Mouse (Mus musculus) stomach, embryonic 15.5 days (tissue): ENCODE data around the gene Pnkd. TPM values are rescaled to one million over a fixed set of nuclear protein-coding genes. Genes with fewer than 3 reads are reported as not detected.
A peak's percentile ranks its signal among the peaks of the same experiment; 100 is the strongest.

Experiments used
- ATAC-seq: fragments of 200-750 bp; cut with Nextera tagmentation; 2 replicates; pipeline ENCODE4 v1.8.0; 2017; ENCODE audit warnings: low read depth, moderate number of reproducible peaks, moderate TSS enrichment; ENCODE audit not compliant: insufficient read depth, low FRiP score
- H3K27ac ChIP-seq: fragments of 300-500 bp; sonication (generic); 2 replicates; pipeline ENCODE4 v1.5.1; 2015; ENCODE audit warnings: mild to moderate bottlenecking, inconsistent platforms
- H3K27me3 ChIP-seq: fragments of 300-500 bp; sonication (generic); replicated peaks from 2 replicates; pipeline ENCODE4 v1.6.1; 2015; ENCODE audit warnings: inconsistent platforms
- H3K36me3 ChIP-seq: fragments of 300-500 bp; sonication (generic); 2 replicates; pipeline ENCODE4 v1.6.1; 2015; ENCODE audit warnings: inconsistent platforms
- H3K4me1 ChIP-seq: fragments of 300-500 bp; sonication (generic); 2 replicates; pipeline ENCODE4 v1.6.1; 2015; ENCODE audit warnings: inconsistent platforms
- H3K4me2 ChIP-seq: fragments of 300-500 bp; sonication (generic); 2 replicates; pipeline ENCODE4 v1.6.1; 2015; ENCODE audit warnings: mild to moderate bottlenecking, inconsistent platforms
- H3K4me3 ChIP-seq: fragments of 300-500 bp; sonication (generic); replicated peaks from 2 replicates; pipeline ENCODE4 v1.5.1; 2015; ENCODE audit warnings: inconsistent platforms
- H3K9ac ChIP-seq: fragments of 300-500 bp; sonication (generic); 2 replicates; pipeline ENCODE4 v1.6.1; 2015; ENCODE audit warnings: inconsistent platforms
- H3K9me3 ChIP-seq: fragments of 300-500 bp; sonication (generic); 2 replicates; pipeline ENCODE4 v1.6.1; 2016; ENCODE audit warnings: inconsistent platforms
- WGBS: fragments of 180-500 bp; shearing (Covaris S2); methylation state at CpG from one replicate; pipeline ENCODE4 v1.1.7; 2015; 5-methylcytosine and 5-hydroxymethylcytosine counted together
- polyA plus RNA-seq: library from polyadenylated mRNA; unstranded; fragments of >200 nt; fragmentation: Nextera tagmentation; extraction: Ambion mirVana; gene quantifications from 2 replicates; pipeline ENCODE4 v1.2.1, GENCODE M21; 2015

Gene Pnkd
- polyA plus RNA-seq, 1 experiment from 2014 or later, result 117 TPM

DNA sequence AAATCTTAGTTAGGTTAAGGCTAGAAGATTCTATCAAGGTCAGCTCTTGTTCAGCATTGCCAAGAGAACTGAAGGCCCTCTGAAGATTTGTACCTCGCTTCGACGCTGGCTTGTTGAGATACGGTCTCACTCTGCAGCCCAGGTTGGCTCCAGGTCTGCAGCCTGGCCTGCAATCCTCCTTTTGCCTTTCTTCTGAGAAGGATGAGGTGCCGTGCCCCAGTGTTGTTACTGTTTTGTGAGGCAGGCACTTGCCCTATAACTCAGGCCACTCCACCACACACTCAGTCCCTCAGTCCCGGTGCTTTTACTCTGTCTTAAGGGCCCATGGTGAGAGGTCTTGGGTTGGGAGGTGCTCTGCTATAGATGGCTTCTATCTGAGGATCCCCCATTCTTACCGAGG lies 17.5 kb downstream of the Pnkd start:
- no peaks in the 10 kb centered on the region for H3K27me3 ChIP-seq
- peaks cover 38% of the 10 kb centered on the region for H3K4me1 ChIP-seq
- no peak overlapping the region for H3K9ac ChIP-seq
- H3K4me3 ChIP-seq, result peak overlapping the region; percentile 75; the same call in 1 of the 2 replicates
- WGBS, result 84% methylated on average over 7 of the region's 7 CpGs
- H3K4me2 ChIP-seq, result peak overlapping the region; percentile 69
- H3K9me3 ChIP-seq, result no peaks in the 10 kb centered on the region
- H3K27ac ChIP-seq, result no peak overlapping the region
- no peaks in the 10 kb centered on the region for H3K36me3 ChIP-seq
- ATAC-seq, result no peak

DNA sequence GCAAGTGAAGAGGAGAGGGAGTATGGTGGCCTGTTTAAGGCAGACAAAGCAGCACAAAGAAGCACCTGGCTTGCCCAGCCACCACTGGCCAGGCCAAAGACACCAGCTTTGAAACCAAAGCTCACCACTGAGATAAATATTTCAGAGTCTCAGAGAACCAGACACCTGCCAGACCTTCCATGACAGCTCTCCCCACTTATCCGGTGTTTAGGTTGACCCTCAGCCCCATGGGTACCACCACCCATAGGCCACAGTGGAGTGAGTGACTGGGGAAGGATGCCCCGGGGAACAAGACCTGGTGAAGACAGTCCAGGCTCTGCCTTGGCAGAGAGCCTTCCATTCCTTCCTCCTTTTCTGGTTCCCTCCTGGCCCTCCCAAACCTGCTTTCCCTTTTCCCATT lies 18.1 kb downstream of the Pnkd start:
- Histone ChIP-seq H3K36me3 (no peaks in the 10 kb centered on the region), H3K9ac (no peak overlapping the region), H3K27me3 (no peaks in the 10 kb centered on the region), H3K4me3 (peak overlapping the region; percentile 75), H3K4me2 (peak overlapping the region; percentile 69), H3K27ac (0 out of 2 replicates have a peak overlapping the region, but pooled peaks have one; percentile 35), H3K9me3 (no peaks in the 10 kb centered on the region), H3K4me1 (peaks cover 32% of the 10 kb centered on the region)
- ATAC-seq, result no peak
- WGBS, result 76% methylated on average over 2 of the region's 2 CpGs

DNA sequence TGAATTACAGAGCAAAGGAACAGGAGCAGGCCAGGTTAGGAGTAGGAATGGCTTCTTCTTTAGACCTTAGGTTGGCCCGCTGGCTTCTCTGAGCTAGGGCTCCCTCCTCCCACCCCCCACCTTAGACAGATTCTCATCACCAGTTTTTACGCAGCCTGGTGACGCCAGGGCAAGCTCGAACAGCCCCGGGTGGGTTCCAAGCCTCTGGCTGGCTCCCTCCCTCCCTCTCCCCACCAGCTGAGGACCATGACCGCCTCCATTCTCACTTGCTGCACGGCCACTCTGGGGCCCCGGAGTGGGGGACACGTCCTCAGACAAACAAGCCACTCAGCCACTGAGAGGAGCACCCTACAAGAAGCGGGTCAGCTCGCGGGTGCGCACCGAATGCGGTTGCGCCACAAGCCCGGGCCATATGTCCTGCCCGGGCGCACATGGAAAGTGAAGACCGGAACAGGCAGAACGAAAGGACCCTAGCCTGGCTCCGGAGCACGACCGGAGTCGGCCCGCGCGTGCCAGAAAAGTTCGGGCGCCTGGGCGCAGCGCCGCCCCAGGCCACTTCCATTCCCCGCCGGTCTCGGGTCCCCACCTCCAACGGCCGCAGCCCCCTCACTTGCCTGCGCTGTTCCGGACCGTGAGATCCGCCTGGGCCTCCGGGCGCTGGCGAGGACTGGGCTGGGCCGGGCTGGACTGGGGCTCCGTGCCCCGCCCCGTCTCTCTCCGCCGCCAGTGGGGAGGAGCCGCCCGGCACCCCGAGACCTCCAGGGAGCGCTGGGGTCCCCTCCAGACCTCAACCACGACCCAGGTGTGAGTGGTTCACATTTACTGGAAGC lies 19.0 kb downstream of the Pnkd start:
- peak overlapping the region; percentile 75 for H3K4me3 ChIP-seq
- peak overlapping the region; percentile 80 for H3K9ac ChIP-seq
- no peaks in the 10 kb centered on the region for H3K36me3 ChIP-seq
- peak overlapping the region; percentile 96 for H3K27ac ChIP-seq
- H3K4me1 ChIP-seq, result peaks cover 24% of the 10 kb centered on the region
- under 1% methylated on average over 55 of the region's 56 CpGs for WGBS
- ATAC-seq, result peak; percentile 84
- no peaks in the 10 kb centered on the region for H3K9me3 ChIP-seq
- H3K4me2 ChIP-seq, result peak overlapping the region; percentile 69
- no peaks in the 10 kb centered on the region for H3K27me3 ChIP-seq

DNA sequence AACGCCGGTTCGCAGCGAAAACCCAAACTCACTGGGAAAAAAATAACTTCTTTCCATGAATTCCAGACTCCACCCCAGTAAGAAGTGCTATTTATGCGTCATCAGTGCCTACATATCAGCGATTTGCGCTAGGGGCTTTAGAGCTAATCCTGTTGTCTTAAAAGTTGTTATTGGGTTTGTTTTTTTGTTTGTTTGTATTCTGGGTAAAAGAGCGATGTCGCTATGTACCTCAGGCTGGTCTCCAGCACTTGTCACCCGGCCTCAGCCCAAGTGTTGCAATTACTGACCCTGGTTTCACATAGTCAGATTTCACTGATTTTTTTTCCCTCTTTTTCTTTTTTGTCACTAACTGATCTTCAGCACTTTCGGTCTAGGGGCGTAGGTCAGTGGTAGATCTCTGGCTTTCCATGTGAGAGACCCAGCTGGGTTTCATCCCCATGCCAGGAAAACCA lies 19.6 kb downstream of the Pnkd start:
- Histone ChIP-seq H3K27me3 (no peaks in the 10 kb centered on the region), H3K4me2 (peak overlapping the region; percentile 69), H3K4me1 (peaks cover 18% of the 10 kb centered on the region), H3K9me3 (no peaks in the 10 kb centered on the region), H3K27ac (peak overlapping the region; percentile 96), H3K36me3 (no peaks in the 10 kb centered on the region), H3K4me3 (peak overlapping the region; percentile 75), H3K9ac (peak overlapping the region; percentile 80)
- no peak for ATAC-seq
- WGBS, result 6% methylated on average over 12 of the region's 12 CpGs

DNA sequence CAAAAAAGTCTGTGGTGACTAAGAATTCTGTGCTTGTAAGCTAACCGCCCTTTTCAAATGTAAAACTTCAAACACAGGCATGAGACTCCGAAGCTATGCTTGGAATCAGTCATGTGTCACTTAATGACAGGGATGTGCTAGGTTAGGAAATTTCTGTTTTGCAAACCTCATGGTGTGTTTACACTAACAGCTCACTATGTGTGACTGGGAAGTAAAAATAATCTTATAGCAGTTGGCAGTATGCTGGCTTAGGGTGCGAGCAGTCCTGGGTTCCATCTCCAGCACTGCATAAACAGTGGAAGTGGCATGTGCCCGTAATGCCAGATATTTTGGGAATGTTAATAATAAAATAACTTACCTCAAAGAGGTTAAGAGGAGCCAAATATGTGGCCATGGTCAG lies 20.2 kb downstream of the Pnkd start:
- no peak overlapping the region for H3K4me2 ChIP-seq

DNA sequence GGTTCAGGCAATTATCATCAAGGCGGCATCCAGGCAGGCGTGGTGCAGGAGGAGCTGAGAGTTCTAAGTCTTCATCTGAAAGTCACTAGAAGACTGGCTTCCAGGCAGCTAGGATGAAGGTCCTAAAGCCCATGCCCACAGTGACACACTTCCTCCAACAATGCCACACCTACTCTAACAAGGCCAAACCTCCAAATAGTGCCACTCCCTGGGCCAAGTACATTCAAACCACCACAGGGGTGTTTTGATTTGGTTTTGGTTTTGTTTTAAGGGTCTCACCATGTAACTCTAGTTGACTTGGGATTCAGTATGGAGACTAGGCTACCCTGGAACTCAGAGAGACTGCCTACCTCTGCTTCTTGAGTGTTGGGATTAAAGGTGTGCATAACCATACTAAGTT lies 20.8 kb downstream of the Pnkd start, which contains the start of gene Tmbim1:
TSS of gene Tmbim1 (minus strand) at position 101 of the 400 bp plus-strand sequence.
- Histone ChIP-seq H3K9me3 (no peaks in the 10 kb centered on the region), H3K27ac (peak within 1 kb of the TSS; percentile 96), H3K27me3 (no peaks in the 10 kb centered on the region), H3K4me1 (peaks cover 17% of the 10 kb centered on the region), H3K9ac (peak within 1 kb of the TSS; percentile 80; the same call in 1 of the 2 replicates), H3K4me2 (peak within 1 kb of the TSS; percentile 69), H3K4me3 (peak within 1 kb of the TSS; percentile 75), H3K36me3 (no peaks in the 10 kb centered on the region)
- ATAC-seq, result no peak
- 87% methylated on average over 2 of the region's 2 CpGs for WGBS

More for the DNA sequence above, 20.2 kb downstream of the Pnkd start:
- no peak overlapping the region for H3K4me3 ChIP-seq
- WGBS, result 59% methylated on average over 4 of the region's 4 CpGs
- H3K36me3 ChIP-seq, result no peaks in the 10 kb centered on the region
- H3K27ac ChIP-seq, result no peak overlapping the region
- H3K9me3 ChIP-seq, result no peaks in the 10 kb centered on the region
- H3K4me1 ChIP-seq, result peaks cover 15% of the 10 kb centered on the region
- no peak overlapping the region for H3K9ac ChIP-seq
- H3K27me3 ChIP-seq, result no peaks in the 10 kb centered on the region
- ATAC-seq, result no peak

DNA sequence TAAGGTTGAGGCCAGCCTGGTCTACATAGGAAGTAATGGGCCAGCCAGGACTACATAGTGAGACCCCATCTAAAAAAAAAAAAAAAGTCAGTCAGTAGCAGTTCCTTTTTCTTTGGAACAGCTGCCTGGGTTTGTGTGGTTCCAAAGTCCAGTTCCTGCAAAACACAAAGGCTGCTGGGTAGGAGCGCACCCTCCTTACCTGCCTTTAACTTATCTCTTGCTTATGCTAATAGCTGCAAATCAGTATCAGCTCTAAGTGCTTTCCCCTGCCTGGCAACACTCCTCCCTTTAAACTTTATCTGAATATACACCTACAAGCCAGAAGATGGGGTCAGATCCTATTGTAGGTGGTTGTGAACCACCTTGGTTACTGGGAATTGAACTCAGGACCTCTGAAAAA lies 22.4 kb downstream of the Pnkd start:
- Histone ChIP-seq H3K27ac (peak overlapping the region; percentile 51; the same call in 1 of the 2 replicates), H3K4me2 (no peak overlapping the region), H3K36me3 (no peaks in the 10 kb centered on the region), H3K4me1 (peaks cover 13% of the 10 kb centered on the region), H3K9ac (no peak overlapping the region), H3K4me3 (no peak overlapping the region), H3K9me3 (no peaks in the 10 kb centered on the region), H3K27me3 (no peaks in the 10 kb centered on the region)
- WGBS, result 74% methylated on average over 1 of the region's 1 CpGs
- peak; percentile 71 for ATAC-seq

DNA sequence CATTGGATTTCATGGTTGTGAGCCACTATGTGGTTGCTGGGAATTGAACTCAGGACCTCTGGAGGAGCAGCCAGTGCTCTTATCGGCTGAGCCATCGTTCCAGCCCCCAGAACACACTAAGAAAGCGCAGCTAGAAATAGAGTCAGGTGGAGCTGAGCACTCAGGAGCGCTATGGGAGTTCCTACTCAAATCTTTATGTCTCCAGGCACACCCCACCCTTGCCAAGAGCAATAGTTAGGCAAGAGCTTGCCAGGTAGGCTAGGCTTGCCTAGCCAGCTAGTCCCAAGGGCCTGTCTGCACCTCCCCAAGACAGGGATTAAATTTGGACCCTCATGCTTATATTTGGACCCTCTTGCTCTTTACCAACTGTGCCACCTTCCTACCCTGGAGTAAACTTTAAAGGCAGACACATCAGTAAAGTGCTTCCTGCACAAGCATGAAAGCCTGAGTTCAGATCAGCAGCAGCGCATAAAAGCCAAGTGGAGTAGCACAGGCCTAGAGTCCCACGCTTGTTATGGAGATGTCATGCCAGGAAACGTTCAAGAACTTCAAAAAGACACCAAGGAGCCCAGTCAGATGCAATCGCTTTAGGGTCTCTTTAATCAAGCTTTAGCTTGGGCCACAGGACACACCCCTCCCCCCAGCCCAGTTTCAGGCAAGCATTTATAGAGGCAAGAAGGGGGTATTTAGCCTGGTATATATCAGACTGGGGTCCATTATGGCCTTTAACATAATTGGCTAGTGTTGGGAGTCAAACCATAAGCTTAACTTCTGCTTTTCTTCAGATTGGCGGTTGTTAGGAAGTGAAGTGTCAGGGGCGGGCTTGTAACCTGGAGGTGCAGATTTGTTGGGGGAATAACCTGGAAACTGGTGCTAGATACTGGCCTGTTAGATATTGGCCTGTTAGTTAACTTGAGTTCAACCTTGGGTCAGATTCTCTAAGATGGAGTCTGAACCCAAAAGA lies 23.6 kb downstream of the Pnkd start:
- H3K4me1 ChIP-seq, result peaks cover 4% of the 10 kb centered on the region
- no peak for ATAC-seq
- H3K9me3 ChIP-seq, result no peaks in the 10 kb centered on the region
- no peak overlapping the region for H3K4me2 ChIP-seq
- WGBS, result 68% methylated on average over 10 of the region's 10 CpGs
- H3K36me3 ChIP-seq, result no peaks in the 10 kb centered on the region
- peak overlapping the region; percentile 23; the same call in 1 of the 2 replicates for H3K27ac ChIP-seq
- H3K27me3 ChIP-seq, result no peaks in the 10 kb centered on the region
- H3K4me3 ChIP-seq, result no peak overlapping the region
- no peak overlapping the region for H3K9ac ChIP-seq

DNA sequence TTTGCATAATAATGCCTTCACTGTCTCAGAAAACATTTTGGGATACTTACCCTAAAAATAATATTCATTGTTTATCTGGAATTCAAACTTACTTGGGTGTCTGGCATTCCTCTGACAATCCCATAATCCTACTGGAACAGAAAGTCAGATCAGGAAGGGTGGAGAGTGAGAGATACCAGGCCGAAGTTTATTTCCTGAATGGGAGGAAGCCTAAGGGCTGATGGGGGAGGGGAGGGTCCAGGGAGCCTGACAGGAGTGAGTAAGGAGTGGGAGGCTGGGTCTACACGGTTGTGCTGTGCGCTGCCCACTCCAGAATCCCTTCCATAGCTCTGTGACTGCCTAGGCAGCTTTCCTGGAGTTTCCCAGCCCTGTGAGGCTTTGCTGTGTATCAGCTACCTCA lies 25.0 kb downstream of the Pnkd start:
- Histone ChIP-seq H3K27me3 (no peaks in the 10 kb centered on the region), H3K4me2 (no peak overlapping the region), H3K9ac (no peak overlapping the region), H3K4me3 (no peak overlapping the region), H3K36me3 (no peaks in the 10 kb centered on the region), H3K27ac (peak overlapping the region; percentile 55; the same call in 1 of the 2 replicates), H3K4me1 (peaks cover 4% of the 10 kb centered on the region), H3K9me3 (no peaks in the 10 kb centered on the region)
- ATAC-seq, result no peak
- 21% methylated on average over 3 of the region's 3 CpGs for WGBS

DNA sequence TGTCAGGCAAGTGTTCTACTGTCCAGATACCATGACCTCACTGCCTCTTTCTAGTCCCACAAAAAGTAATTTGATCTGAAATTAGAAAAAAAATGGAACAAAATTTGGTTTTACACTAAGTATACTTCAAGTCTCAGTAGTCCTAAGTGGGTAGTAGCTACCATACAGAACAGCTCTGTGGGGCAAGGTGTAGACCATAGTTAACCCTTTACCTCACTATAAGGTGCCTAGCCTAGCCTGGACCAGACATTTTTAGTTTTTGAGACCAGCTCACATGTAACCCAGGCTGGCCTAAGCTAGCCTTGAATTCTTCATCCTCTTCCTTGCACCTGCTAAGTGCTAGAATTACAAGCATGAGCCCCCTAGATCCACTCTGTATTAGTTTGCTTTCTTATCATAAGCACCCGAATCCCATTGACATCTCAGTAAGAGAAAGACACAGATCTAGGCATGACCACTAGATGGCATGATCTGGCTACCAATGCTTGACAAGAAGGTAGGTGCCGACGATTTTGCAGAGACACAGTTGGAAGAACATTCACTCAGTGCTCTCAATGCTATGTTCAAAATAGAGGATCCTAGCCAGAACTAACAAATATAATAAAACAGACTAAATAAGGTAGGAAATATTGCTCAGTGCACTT lies 28.4 kb downstream of the Pnkd start:
- H3K4me1 ChIP-seq, result peaks cover 4% of the 10 kb centered on the region
- 0 out of 2 replicates have a peak, but pooled peaks have one; percentile 23 for ATAC-seq
- 2% methylated on average over 3 of the region's 3 CpGs for WGBS
- H3K27ac ChIP-seq, result no peak overlapping the region
- H3K27me3 ChIP-seq, result no peaks in the 10 kb centered on the region
- no peak overlapping the region for H3K4me3 ChIP-seq
- H3K4me2 ChIP-seq, result no peak overlapping the region
- no peaks in the 10 kb centered on the region for H3K36me3 ChIP-seq
- H3K9me3 ChIP-seq, result no peaks in the 10 kb centered on the region
- H3K9ac ChIP-seq, result no peak overlapping the region

DNA sequence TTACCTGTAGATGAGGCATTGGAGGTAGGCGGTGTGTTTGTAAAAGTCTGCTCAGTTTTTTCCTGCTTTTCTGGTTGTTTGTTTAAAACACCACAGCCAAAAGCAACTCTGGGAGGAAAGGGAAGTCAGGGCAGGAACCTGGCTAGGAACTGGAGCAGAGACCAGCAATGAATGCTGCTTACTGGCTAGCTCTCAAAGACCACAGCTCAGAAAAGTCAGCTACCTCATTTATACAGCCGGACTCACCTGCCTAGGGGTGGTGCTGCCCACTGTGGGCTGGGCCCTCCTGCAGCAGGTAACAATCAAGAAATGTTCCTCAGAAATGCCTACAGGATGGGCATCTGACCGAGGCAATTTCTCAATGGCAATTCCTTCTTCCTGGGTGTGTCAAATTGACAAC lies 30.1 kb downstream of the Pnkd start:
- Histone ChIP-seq H3K4me1 (peaks cover 3% of the 10 kb centered on the region), H3K4me2 (no peak overlapping the region), H3K9me3 (no peaks in the 10 kb centered on the region), H3K9ac (no peak overlapping the region), H3K27me3 (no peaks in the 10 kb centered on the region), H3K36me3 (no peaks in the 10 kb centered on the region), H3K27ac (no peak overlapping the region), H3K4me3 (no peak overlapping the region)
- WGBS, result 75% methylated on average over 3 of the region's 3 CpGs
- ATAC-seq, result no peak
